Mouse (Mus musculus) thymus, adult 2 months (tissue): ENCODE measurements around the gene Pip4k2b.
"Not testable (repeated sequence)": the region's sequence is repeated elsewhere in the genome, so short reads cannot be mapped to it uniquely, and the experiment has no call there.

Source experiments
- CTCF ChIP-seq: fragments of 200-500 bp; IDR thresholded peaks from 2 replicates; pipeline ENCODE4 v1.5.1; 2012; ENCODE audit warnings: mild to moderate bottlenecking, control low read depth, low read length, moderate library complexity, borderline replicate concordance; ENCODE audit not compliant: control insufficient read depth, poor library complexity, insufficient read depth; ENCODE audit errors: extremely low read depth
- POLR2A ChIP-seq: fragments of 200-500 bp; IDR thresholded peaks from 2 replicates; pipeline ENCODE4 v1.6.1; 2012; ENCODE audit warnings: mild to moderate bottlenecking, low read length, control low read depth, moderate library complexity; ENCODE audit not compliant: control insufficient read depth, poor library complexity, insufficient read depth; ENCODE audit errors: extremely low read depth

GRCm38 (mm10) chr11:97734810-97735209 is 9.7 kb downstream of the Pip4k2b start:
- not testable (repeated sequence) for TF ChIP-seq CTCF, POLR2A
